Comparison of ENCODE assay signal across 18 mouse cellular contexts in genomic region chr10:67727580-67727979, GRCm38 (mm10).
"Had no signal": no experiment of that assay in that cellular context is flagged by ENCODE, and none has a peak within 500 bp of the region (broad histone marks: within the 10 kb centered on the region; RNA-seq: fewer than 3 reads in every experiment).

No protein-coding gene starts in this region.

- H3K27me3 ChIP-seq: liver, embryonic 13.5 days; liver, embryonic 15.5 days; midbrain, embryonic 13.5 days; neural tube, embryonic 12.5 days; stomach, embryonic 15.5 days had no signal

- H3K4me2 ChIP-seq: liver, embryonic 13.5 days; liver, embryonic 15.5 days; lung, embryonic 15.5 days; midbrain, embryonic 11.5 days; midbrain, embryonic 13.5 days; neural tube, embryonic 12.5 days; stomach, embryonic 15.5 days had no signal

- H3K4me3 ChIP-seq: liver, embryonic 13.5 days; liver, embryonic 15.5 days; lung, embryonic 15.5 days; megakaryocyte, embryonic 14.5 days; midbrain, embryonic 13.5 days; neural tube, embryonic 12.5 days; stomach, embryonic 15.5 days had no signal

- H3K36me3 ChIP-seq: liver, embryonic 13.5 days; liver, embryonic 15.5 days; lung, embryonic 15.5 days; midbrain, embryonic 13.5 days; neural tube, embryonic 12.5 days; stomach, embryonic 15.5 days had no signal

- DNase-seq: liver, embryonic 13.5 days; liver, postnatal 0 days; lung, adult 2 months; lung, postnatal 4 days; right cerebral cortex, postnatal 14 days; thymus, adult 2 months; thymus, postnatal 25 days; thymus, postnatal 4 days had no signal

- H3K4me1 ChIP-seq: liver, embryonic 13.5 days; liver, embryonic 15.5 days; lung, embryonic 15.5 days; midbrain, embryonic 13.5 days; neural tube, embryonic 12.5 days; stomach, embryonic 15.5 days had no signal

- H3K9me3 ChIP-seq: liver, embryonic 13.5 days; liver, embryonic 15.5 days; lung, embryonic 15.5 days; megakaryocyte, embryonic 14.5 days; midbrain, embryonic 13.5 days; neural tube, embryonic 12.5 days; stomach, embryonic 15.5 days had no signal

- H3K27ac ChIP-seq: liver, embryonic 13.5 days; liver, embryonic 15.5 days; lung, embryonic 15.5 days; midbrain, embryonic 13.5 days; neural tube, embryonic 12.5 days; stomach, embryonic 15.5 days; stomach, postnatal 0 days had no signal

- H3K9ac ChIP-seq: liver, embryonic 13.5 days; liver, embryonic 15.5 days; liver, postnatal 0 days; lung, embryonic 15.5 days; midbrain, embryonic 13.5 days; neural tube, embryonic 12.5 days; stomach, embryonic 15.5 days had no signal

- ATAC-seq: liver, postnatal 0 days; lung, postnatal 0 days; midbrain, embryonic 13.5 days; midbrain, embryonic 16.5 days had no signal
